Mouse (Mus musculus) neural tube, embryonic 15.5 days (tissue): ENCODE measurements around the gene Slc26a10. TPM values are rescaled to one million over a fixed set of nuclear protein-coding genes. Genes with fewer than 3 reads are reported as not detected.
"Not testable (repeated sequence)": the region's sequence is repeated elsewhere in the genome, so short reads cannot be mapped to it uniquely, and the experiment has no call there.

ENCODE experiments used
- ATAC-seq: fragments of 200-750 bp; cut with Nextera tagmentation; 2 replicates; pipeline ENCODE4 v1.8.0; 2017; ENCODE audit warnings: mild to moderate bottlenecking, moderate TSS enrichment, moderate library complexity; ENCODE audit not compliant: low FRiP score
- H3K27ac ChIP-seq: fragments of 300-500 bp; sonication (generic); replicated peaks from 2 replicates; pipeline ENCODE4 v1.5.1; 2015; ENCODE audit warnings: mild to moderate bottlenecking, inconsistent platforms
- H3K27me3 ChIP-seq: fragments of 300-500 bp; sonication (generic); replicated peaks from 2 replicates; pipeline ENCODE4 v1.6.1; 2015; ENCODE audit warnings: inconsistent platforms
- H3K36me3 ChIP-seq: fragments of 300-500 bp; sonication (generic); 2 replicates; pipeline ENCODE4 v1.6.1; 2015; ENCODE audit warnings: inconsistent platforms
- H3K4me1 ChIP-seq: fragments of 300-500 bp; sonication (generic); 2 replicates; pipeline ENCODE4 v1.6.1; 2015; ENCODE audit warnings: inconsistent platforms
- H3K4me2 ChIP-seq: fragments of 300-500 bp; sonication (generic); 2 replicates; pipeline ENCODE4 v1.6.1; 2015; ENCODE audit warnings: inconsistent platforms, mild to moderate bottlenecking, moderate library complexity
- H3K4me3 ChIP-seq: fragments of 300-500 bp; sonication (generic); replicated peaks from 2 replicates; pipeline ENCODE4 v1.5.1; 2015; ENCODE audit warnings: mild to moderate bottlenecking, inconsistent platforms
- H3K9ac ChIP-seq: fragments of 300-500 bp; sonication (generic); replicated peaks from 2 replicates; pipeline ENCODE4 v1.6.1; 2015; ENCODE audit warnings: mild to moderate bottlenecking, inconsistent platforms
- H3K9me3 ChIP-seq: fragments of 300-500 bp; sonication (generic); replicated peaks from 2 replicates; pipeline ENCODE4 v1.6.1; 2016; ENCODE audit warnings: inconsistent platforms
- WGBS: fragments of 180-500 bp; shearing (Covaris S2); methylation state at CpG from one replicate; pipeline ENCODE4 v1.1.7; 2015; ENCODE audit warnings: mixed read lengths; 5-methylcytosine and 5-hydroxymethylcytosine counted together
- polyA plus RNA-seq: library from polyadenylated mRNA; unstranded; fragments of >200 nt; fragmentation: Nextera tagmentation; extraction: Ambion mirVana; gene quantifications from 2 replicates; pipeline ENCODE4 v1.2.1, GENCODE M21; 2015

Slc26a10 gene
- polyA plus RNA-seq, 1 experiment from 2014 or later: 1.0 TPM

GRCm38 (mm10) chr10:127156089-127156488, 24.4 kb downstream of the Slc26a10 start:
- Histone ChIP-seq H3K4me1 (no peaks in the 10 kb centered on the region), H3K4me3 (no peak overlapping the region), H3K36me3 (no peaks in the 10 kb centered on the region), H3K9me3 (no peaks in the 10 kb centered on the region), H3K9ac (no peak overlapping the region), H3K27me3 (no peaks in the 10 kb centered on the region), H3K4me2 (no peak overlapping the region), H3K27ac (no peak overlapping the region)
- WGBS: 100% methylated on average over 1 of the region's 1 CpGs
- ATAC-seq: no peak

- Histone ChIP-seq H3K4me3 (no peak overlapping the region), H3K4me2 (no peak overlapping the region), H3K4me1 (no peaks in the 10 kb centered on the region), H3K9me3 (no peaks in the 10 kb centered on the region), H3K27ac (no peak overlapping the region), H3K36me3 (no peaks in the 10 kb centered on the region), H3K9ac (no peak overlapping the region), H3K27me3 (no peaks in the 10 kb centered on the region)
- ATAC-seq: no peak
- 89% methylated on average over 5 of the region's 5 CpGs for WGBS
Observed at GRCm38 (mm10) chr10:127154652-127155051, 25.8 kb downstream of the Slc26a10 start.

- no peaks in the 10 kb centered on the region for H3K36me3 ChIP-seq
- H3K4me1 ChIP-seq: no peaks in the 10 kb centered on the region
- H3K27me3 ChIP-seq: no peaks in the 10 kb centered on the region
- H3K9me3 ChIP-seq: no peaks in the 10 kb centered on the region
- H3K27ac ChIP-seq: no peak overlapping the region
- 96% methylated on average over 2 of the region's 2 CpGs for WGBS
- ATAC-seq: no peak
- no peak overlapping the region for H3K4me2 ChIP-seq
- H3K4me3 ChIP-seq: no peak overlapping the region
- H3K9ac ChIP-seq: no peak overlapping the region
Observed at GRCm38 (mm10) chr10:127154241-127154640, 26.2 kb downstream of the Slc26a10 start.

GRCm38 (mm10) chr10:127153323-127153722, 27.1 kb downstream of the Slc26a10 start:
- Histone ChIP-seq H3K27ac (no peak overlapping the region), H3K9ac (no peak overlapping the region), H3K9me3 (no peaks in the 10 kb centered on the region), H3K4me2 (no peak overlapping the region), H3K4me3 (no peak overlapping the region), H3K4me1 (no peaks in the 10 kb centered on the region), H3K36me3 (no peaks in the 10 kb centered on the region), H3K27me3 (no peaks in the 10 kb centered on the region)
- 97% methylated on average over 7 of the region's 7 CpGs for WGBS
- no peak for ATAC-seq

- H3K9me3 ChIP-seq, ATAC-seq, H3K4me2 ChIP-seq, H3K4me1 ChIP-seq, H3K27me3 ChIP-seq, H3K27ac ChIP-seq, H3K36me3 ChIP-seq, H3K9ac ChIP-seq, H3K4me3 ChIP-seq: not testable (repeated sequence)
- 90% methylated on average over 10 of the region's 10 CpGs for WGBS
Observed at GRCm38 (mm10) chr10:127152556-127152955, 27.9 kb downstream of the Slc26a10 start.

GRCm38 (mm10) chr10:127151233-127151632, 29.2 kb downstream of the Slc26a10 start:
- not testable (repeated sequence) for ATAC-seq, H3K36me3 ChIP-seq, H3K9ac ChIP-seq, H3K27ac ChIP-seq, H3K4me2 ChIP-seq, H3K4me1 ChIP-seq, H3K9me3 ChIP-seq, H3K4me3 ChIP-seq, H3K27me3 ChIP-seq
- WGBS: 94% methylated on average over 3 of the region's 3 CpGs

GRCm38 (mm10) chr10:127150471-127150872, 30.0 kb downstream of the Slc26a10 start:
- Histone ChIP-seq H3K27me3 (no peaks in the 10 kb centered on the region), H3K27ac (no peak overlapping the region), H3K4me3 (no peak overlapping the region), H3K9me3 (no peaks in the 10 kb centered on the region), H3K4me1 (no peaks in the 10 kb centered on the region), H3K36me3 (no peaks in the 10 kb centered on the region), H3K4me2 (no peak overlapping the region), H3K9ac (no peak overlapping the region)
- ATAC-seq: no peak
- WGBS: 85% methylated on average over 4 of the region's 4 CpGs

GRCm38 (mm10) chr10:127147135-127147534, 33.3 kb downstream of the Slc26a10 start:
- no peaks in the 10 kb centered on the region for H3K36me3 ChIP-seq
- H3K27ac ChIP-seq: no peak overlapping the region
- 78% methylated on average over 6 of the region's 6 CpGs for WGBS
- H3K9ac ChIP-seq: no peak overlapping the region
- ATAC-seq: no peak
- no peak overlapping the region for H3K4me3 ChIP-seq
- no peak overlapping the region for H3K4me2 ChIP-seq
- no peaks in the 10 kb centered on the region for H3K27me3 ChIP-seq
- H3K4me1 ChIP-seq: no peaks in the 10 kb centered on the region
- no peaks in the 10 kb centered on the region for H3K9me3 ChIP-seq

GRCm38 (mm10) chr10:127145303-127145702, 35.1 kb downstream of the Slc26a10 start:
- Histone ChIP-seq H3K4me2 (no peak overlapping the region), H3K9ac (no peak overlapping the region), H3K36me3 (no peaks in the 10 kb centered on the region), H3K27ac (no peak overlapping the region), H3K4me1 (no peaks in the 10 kb centered on the region), H3K4me3 (no peak overlapping the region), H3K27me3 (no peaks in the 10 kb centered on the region), H3K9me3 (no peaks in the 10 kb centered on the region)
- 92% methylated on average over 5 of the region's 5 CpGs for WGBS
- ATAC-seq: no peak

GRCm38 (mm10) chr10:127144536-127144935, 35.9 kb downstream of the Slc26a10 start:
- Histone ChIP-seq H3K27me3 (no peaks in the 10 kb centered on the region), H3K9me3 (no peaks in the 10 kb centered on the region), H3K36me3 (no peaks in the 10 kb centered on the region), H3K4me2 (no peak overlapping the region), H3K9ac (no peak overlapping the region), H3K4me1 (no peaks in the 10 kb centered on the region), H3K4me3 (no peak overlapping the region), H3K27ac (no peak overlapping the region)
- ATAC-seq: no peak
- WGBS: 97% methylated on average over 7 of the region's 7 CpGs

- Histone ChIP-seq H3K27ac (no peak overlapping the region), H3K4me2 (no peak overlapping the region), H3K4me1 (no peaks in the 10 kb centered on the region), H3K27me3 (no peaks in the 10 kb centered on the region), H3K4me3 (no peak overlapping the region), H3K36me3 (no peaks in the 10 kb centered on the region), H3K9me3 (no peaks in the 10 kb centered on the region), H3K9ac (no peak overlapping the region)
- ATAC-seq: no peak
- 68% methylated on average over 8 of the region's 8 CpGs for WGBS
Observed at GRCm38 (mm10) chr10:127143228-127143627, 37.2 kb downstream of the Slc26a10 start.

- no peaks in the 10 kb centered on the region for H3K36me3 ChIP-seq
- H3K9me3 ChIP-seq: no peaks in the 10 kb centered on the region
- H3K27ac ChIP-seq: no peak overlapping the region
- H3K4me2 ChIP-seq: no peak overlapping the region
- H3K9ac ChIP-seq: no peak overlapping the region
- ATAC-seq: no peak
- H3K4me3 ChIP-seq: no peak overlapping the region
- H3K4me1 ChIP-seq: no peaks in the 10 kb centered on the region
- 85% methylated on average over 8 of the region's 8 CpGs for WGBS
- H3K27me3 ChIP-seq: no peaks in the 10 kb centered on the region
Observed at GRCm38 (mm10) chr10:127141500-127141899, 38.9 kb downstream of the Slc26a10 start.

- H3K9ac ChIP-seq: no peak overlapping the region
- 91% methylated on average over 11 of the region's 11 CpGs for WGBS
- ATAC-seq: no peak
Observed at GRCm38 (mm10) chr10:127140971-127141370, 39.5 kb downstream of the Slc26a10 start.

More at GRCm38 (mm10) chr10:127140971-127141370, 39.5 kb downstream of the Slc26a10 start:
- Histone ChIP-seq H3K36me3 (no peaks in the 10 kb centered on the region), H3K9me3 (no peaks in the 10 kb centered on the region), H3K4me3 (no peak overlapping the region), H3K27me3 (no peaks in the 10 kb centered on the region), H3K4me1 (no peaks in the 10 kb centered on the region), H3K4me2 (no peak overlapping the region), H3K27ac (no peak overlapping the region)
